Mouse (Mus musculus) bone marrow macrophage, adult 2 months (primary cell): ENCODE results near the gene Lman2.

Source experiments
- CTCF ChIP-seq: IDR thresholded peaks from 2 replicates; pipeline ENCODE4 v1.5.1; 2012; ENCODE audit warnings: low read depth, mild to moderate bottlenecking, low read length, moderate library complexity
- POLR2A ChIP-seq: IDR thresholded peaks from 2 replicates; pipeline ENCODE4 v1.6.1; 2012; ENCODE audit warnings: mild to moderate bottlenecking, low read depth, low read length, borderline replicate concordance

DNA sequence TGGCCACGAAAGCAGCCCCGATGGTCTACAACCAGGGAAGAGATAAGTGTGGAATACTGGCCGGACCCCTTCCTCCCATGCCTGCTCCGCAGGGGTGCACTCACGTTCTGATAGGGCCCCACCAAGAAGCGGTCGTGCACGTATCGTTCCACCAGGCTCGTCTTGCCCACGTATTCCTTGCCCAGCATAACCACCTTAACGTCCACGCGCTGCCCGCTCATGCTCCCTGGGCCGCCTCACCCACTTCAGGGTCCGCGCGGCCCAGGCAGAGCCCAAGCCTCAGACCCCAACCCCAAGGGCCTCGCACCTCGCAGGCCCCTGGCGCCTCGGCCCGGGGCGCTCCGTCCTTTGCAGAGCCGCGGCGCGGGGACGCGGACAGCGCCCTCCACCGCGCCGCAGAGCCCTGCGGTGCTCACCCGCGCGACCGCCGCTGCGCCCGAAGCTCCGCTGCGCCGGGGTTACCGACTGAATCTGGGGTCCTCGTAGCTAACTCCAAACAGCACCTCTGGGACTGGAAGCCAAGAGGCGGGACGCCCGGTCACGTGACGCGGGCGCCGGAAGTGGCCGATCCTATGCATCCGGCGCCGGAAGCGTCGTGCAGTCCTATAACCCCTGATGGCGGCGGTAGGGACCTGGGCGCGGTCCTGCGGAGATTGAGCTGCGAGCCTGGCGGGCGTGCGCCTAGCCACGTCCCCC, 41.0 kb downstream of the Lman2 start, which contains the start of gene Rab24:
- TF ChIP-seq CTCF = no peak
- no peak for TF ChIP-seq POLR2A
